Mouse (Mus musculus) MEL (cell line): ENCODE data around the gene Mospd3. TPM values are rescaled to one million over a fixed set of nuclear protein-coding genes. Genes with fewer than 3 reads are reported as not detected.

ENCODE experiments used
- polyA plus RNA-seq, 2 experiments: library from polyadenylated mRNA; stranded (reverse) in 1 of 2; unstranded in 1 of 2; fragments of >175 nt in 1 of 2; fragments of >200 nt in 1 of 2; gene quantifications; 2 replicates each; pipeline versions ENCODE4 v1.2.1 to v1.2.4; 2012; ENCODE audit warnings: low replicate concordance in 2 of 2, low read depth in 1 of 2; ENCODE audit not compliant: insufficient read length in 2 of 2, insufficient read depth in 1 of 2, missing spikeins in 1 of 2
- total RNA-seq: library from RNA; depleted of rRNA; stranded (reverse); fragments of 300-350 nt; gene quantifications from 2 replicates; pipeline ENCODE4 v1.2.3, GENCODE M21; 2012; rRNA removed

Mospd3 gene
- total and polyA plus RNA-seq, 3 experiments: 12.4 to 144 TPM; not detected in 1

Other genes with a start within 250 kb of the Mospd3 start
- 0.10 TPM in 1 of 2 replicates, not detected in the other for gene Zan, start 124.0 kb downstream of the Mospd3 start, total RNA-seq
- under 1 TPM in 1 of 2 experiments, not detected in 1; 0.15 TPM for gene Zan, start 124.0 kb downstream of the Mospd3 start, polyA plus RNA-seq
- 73.8 and 79.8 TPM in 2 replicates for gene Pop7, start 98.5 kb downstream of the Mospd3 start, total RNA-seq
- 10 to 100 TPM in 1 of 2 experiments, not detected in 1; 61.1 TPM for gene Pop7, start 98.5 kb downstream of the Mospd3 start, polyA plus RNA-seq
- gene Gigyf1, start 82.5 kb downstream of the Mospd3 start, total RNA-seq: 5.1 and 6.8 TPM in 2 replicates
- gene Gigyf1, start 82.5 kb downstream of the Mospd3 start, polyA plus RNA-seq: 10 to 100 TPM in 1 of 2 experiments, not detected in 1; 24.6 TPM
- not detected in 2 replicates for gene Epo, start 67.8 kb downstream of the Mospd3 start, total RNA-seq
- gene Epo, start 67.8 kb downstream of the Mospd3 start, polyA plus RNA-seq: not detected
- gene Gnb2, start 67.5 kb downstream of the Mospd3 start, total RNA-seq: 531 and 548 TPM in 2 replicates
- gene Gnb2, start 67.5 kb downstream of the Mospd3 start, polyA plus RNA-seq: 100 to 1,000 TPM in 1 of 2 experiments, not detected in 1; 550 TPM
- gene Actl6b, start 47.5 kb downstream of the Mospd3 start, total RNA-seq: 0.15 TPM in 1 of 2 replicates, not detected in the other
- not detected for gene Actl6b, start 47.5 kb downstream of the Mospd3 start, polyA plus RNA-seq
- gene Tfr2, start 31.2 kb downstream of the Mospd3 start, total RNA-seq: 76.9 and 96.2 TPM in 2 replicates
- 100 to 1,000 TPM in 1 of 2 experiments, not detected in 1; 112 TPM for gene Tfr2, start 31.2 kb downstream of the Mospd3 start, polyA plus RNA-seq
- gene Pcolce, start 12.7 kb upstream of the Mospd3 start, total RNA-seq: 0.07 and 0.23 TPM in 2 replicates
- gene Pcolce, start 12.7 kb upstream of the Mospd3 start, polyA plus RNA-seq: under 1 TPM in 1 of 2 experiments, not detected in 1; 0.77 TPM
- gene Fbxo24, start 27.9 kb upstream of the Mospd3 start, total RNA-seq: 0.13 and 0.42 TPM in 2 replicates
- gene Fbxo24, start 27.9 kb upstream of the Mospd3 start, polyA plus RNA-seq: under 1 TPM in 1 of 2 experiments, not detected in 1; 0.46 TPM
- gene Lrch4, start 28.1 kb upstream of the Mospd3 start, total RNA-seq: 9.1 and 9.7 TPM in 2 replicates
- 100 to 1,000 TPM in 1 of 2 experiments, 10 to 100 TPM in 1; 47.0 to 239 TPM for gene Lrch4, start 28.1 kb upstream of the Mospd3 start, polyA plus RNA-seq
- gene Gm20605, start 28.1 kb upstream of the Mospd3 start, total RNA-seq: 2.4 and 2.5 TPM in 2 replicates
- gene Gm20605, start 28.1 kb upstream of the Mospd3 start, polyA plus RNA-seq: 10 to 100 TPM in 1 of 2 experiments, not detected in 1; 12.7 TPM
- 1.9 and 3.0 TPM in 2 replicates for gene Sap25, start 40.3 kb upstream of the Mospd3 start, total RNA-seq
- gene Sap25, start 40.3 kb upstream of the Mospd3 start, polyA plus RNA-seq: 10 to 100 TPM in 1 of 2 experiments, not detected in 1; 22.7 TPM
- 0.10 TPM in 1 of 2 replicates, not detected in the other for gene Irs3, start 44.7 kb upstream of the Mospd3 start, total RNA-seq
- gene Irs3, start 44.7 kb upstream of the Mospd3 start, polyA plus RNA-seq: not detected
- gene Agfg2, start 83.7 kb upstream of the Mospd3 start, total RNA-seq: 18.7 and 30.0 TPM in 2 replicates
- 10 to 100 TPM in 1 of 2 experiments, not detected in 1; 38.9 TPM for gene Agfg2, start 83.7 kb upstream of the Mospd3 start, polyA plus RNA-seq
- gene Nyap1, start 140.5 kb upstream of the Mospd3 start, total RNA-seq: 0.39 and 0.42 TPM in 2 replicates
- 1 to 10 TPM in 1 of 2 experiments, not detected in 1; 1.1 TPM for gene Nyap1, start 140.5 kb upstream of the Mospd3 start, polyA plus RNA-seq
- 52.7 and 58.3 TPM in 2 replicates for gene Tsc22d4, start 144.7 kb upstream of the Mospd3 start, total RNA-seq
- 100 to 1,000 TPM in 1 of 2 experiments, not detected in 1; 203 TPM for gene Tsc22d4, start 144.7 kb upstream of the Mospd3 start, polyA plus RNA-seq
- 35.0 and 35.8 TPM in 2 replicates for gene Ppp1r35, start 177.8 kb upstream of the Mospd3 start, total RNA-seq
- 10 to 100 TPM in 1 of 2 experiments, not detected in 1; 46.2 TPM for gene Ppp1r35, start 177.8 kb upstream of the Mospd3 start, polyA plus RNA-seq
- 49.1 and 58.7 TPM in 2 replicates for gene Mepce, start 186.6 kb upstream of the Mospd3 start, total RNA-seq
- 10 to 100 TPM in 1 of 2 experiments, not detected in 1; 74.2 TPM for gene Mepce, start 186.6 kb upstream of the Mospd3 start, polyA plus RNA-seq
- gene Zcwpw1, start 186.7 kb upstream of the Mospd3 start, total RNA-seq: 5.6 and 11.1 TPM in 2 replicates
- 10 to 100 TPM in 1 of 2 experiments, not detected in 1; 16.0 TPM for gene Zcwpw1, start 186.7 kb upstream of the Mospd3 start, polyA plus RNA-seq
- 0.36 and 1.5 TPM in 2 replicates for gene Pilra, start 235.2 kb upstream of the Mospd3 start, total RNA-seq
- under 1 TPM in 1 of 2 experiments, not detected in 1; 0.89 TPM for gene Pilra, start 235.2 kb upstream of the Mospd3 start, polyA plus RNA-seq